Mouse (Mus musculus): ENCODE results near the gene Nod1. TPM values are rescaled to one million over a fixed set of nuclear protein-coding genes. Genes with fewer than 3 reads are reported as not detected.

The Nod1 gene
- polyA plus RNA-seq, 1 experiment: 10.2 TPM

- peak; percentile 50 for DNase-seq (ENCODE audit: low read depth, low spot score)
- WGBS: 40% methylated on average over 10 of the region's 10 CpGs
These were observed 66.1 kb downstream of the Nod1 start for GRCm38 (mm10) chr6:54906053-54907040.

GRCm38 (mm10) chr6:54902547-54902946 lies 69.9 kb downstream of the Nod1 start:
- DNase-seq (ENCODE audit: low read depth, low spot score): no peak
- 54% methylated on average over 2 of the region's 2 CpGs for WGBS

DNA sequence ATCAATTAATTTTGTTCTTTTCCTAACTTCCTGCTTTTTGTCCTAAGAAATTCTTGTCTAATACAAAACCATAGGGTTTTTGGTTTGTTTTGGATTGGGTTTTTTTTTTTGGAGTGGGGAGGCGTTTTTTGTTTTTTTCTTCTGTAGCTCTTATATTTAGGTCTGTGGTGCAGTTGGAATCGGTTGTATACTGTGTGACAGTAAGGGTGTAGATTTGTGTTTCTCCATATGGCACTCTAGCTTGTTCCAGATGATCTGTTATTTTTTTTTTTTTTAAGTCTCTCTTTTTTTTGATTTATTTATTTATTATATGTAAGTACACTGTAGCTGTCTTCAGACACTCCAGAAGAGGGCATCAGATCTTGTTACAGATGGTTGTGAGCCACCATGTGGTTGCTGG lies 72.2 kb downstream of the Nod1 start:
- 88% methylated on average over 2 of the region's 2 CpGs for WGBS
- DNase-seq (ENCODE audit: low read depth, low spot score): no peak

GRCm38 (mm10) chr6:54891384-54891783 lies 81.0 kb downstream of the Nod1 start:
- 74% methylated on average over 3 of the region's 3 CpGs for WGBS
- DNase-seq (ENCODE audit: low read depth, low spot score): no peak

- 93% methylated on average over 9 of the region's 9 CpGs for WGBS
These were observed 82.2 kb downstream of the Nod1 start for GRCm38 (mm10) chr6:54890221-54890620.

DNA sequence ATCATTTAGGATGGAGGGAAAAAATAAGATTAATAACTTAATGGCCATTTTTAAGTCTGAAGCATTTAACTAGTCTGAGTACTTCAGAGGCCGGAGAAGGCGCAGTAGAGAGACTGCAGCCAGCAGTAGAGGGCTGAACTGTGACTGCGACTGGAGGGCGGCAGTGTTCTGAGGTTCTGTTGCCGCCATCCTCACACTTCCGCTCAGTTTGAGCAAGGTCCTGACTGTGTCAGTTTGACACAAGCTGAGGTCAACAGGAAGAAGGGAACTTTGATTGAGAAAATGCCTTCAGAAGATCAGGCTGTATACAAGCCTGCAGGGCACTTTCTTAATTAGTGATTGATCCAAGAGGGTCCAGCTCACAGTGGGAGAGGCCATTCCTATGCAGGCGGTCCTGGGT lies 86.2 kb downstream of the Nod1 start:
- WGBS: 93% methylated on average over 7 of the region's 7 CpGs
- DNase-seq (ENCODE audit: low read depth, low spot score): no peak

More at GRCm38 (mm10) chr6:54890221-54890620, 82.2 kb downstream of the Nod1 start:
- DNase-seq (ENCODE audit: low read depth, low spot score): no peak

GRCm38 (mm10) chr6:54883424-54883823 lies 89.0 kb downstream of the Nod1 start:
- 28% methylated on average over 2 of the region's 2 CpGs for WGBS
- no peak for DNase-seq (ENCODE audit: low read depth, low spot score)

- WGBS: 90% methylated on average over 4 of the region's 4 CpGs
- DNase-seq (ENCODE audit: low read depth, low spot score): no peak
These were observed 92.3 kb downstream of the Nod1 start for GRCm38 (mm10) chr6:54880086-54880485.

DNA sequence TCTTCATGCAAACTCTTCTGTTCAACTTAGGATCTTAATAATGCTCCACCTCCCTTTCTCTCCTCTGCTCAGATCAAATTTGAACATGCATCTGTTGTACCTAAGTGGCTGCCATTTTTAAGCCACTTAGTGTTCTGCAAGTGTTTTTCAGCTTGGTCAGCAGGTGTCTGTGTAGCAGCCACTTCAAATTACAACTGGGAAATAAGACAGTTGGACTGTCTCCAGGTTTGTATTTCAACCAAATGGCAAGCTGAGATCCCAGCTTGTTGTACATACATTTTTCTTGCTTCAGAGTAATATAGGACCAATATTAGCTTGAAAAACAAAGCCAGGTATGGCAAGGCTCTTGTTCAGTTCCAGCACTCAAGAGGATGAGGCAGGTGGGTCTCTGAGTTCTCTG lies 93.9 kb downstream of the Nod1 start:
- DNase-seq (ENCODE audit: low read depth, low spot score): no peak

- no peak for DNase-seq (ENCODE audit: low read depth, low spot score)
- 75% methylated on average over 3 of the region's 3 CpGs for WGBS
These were observed 94.8 kb downstream of the Nod1 start for GRCm38 (mm10) chr6:54877651-54878050.

DNA sequence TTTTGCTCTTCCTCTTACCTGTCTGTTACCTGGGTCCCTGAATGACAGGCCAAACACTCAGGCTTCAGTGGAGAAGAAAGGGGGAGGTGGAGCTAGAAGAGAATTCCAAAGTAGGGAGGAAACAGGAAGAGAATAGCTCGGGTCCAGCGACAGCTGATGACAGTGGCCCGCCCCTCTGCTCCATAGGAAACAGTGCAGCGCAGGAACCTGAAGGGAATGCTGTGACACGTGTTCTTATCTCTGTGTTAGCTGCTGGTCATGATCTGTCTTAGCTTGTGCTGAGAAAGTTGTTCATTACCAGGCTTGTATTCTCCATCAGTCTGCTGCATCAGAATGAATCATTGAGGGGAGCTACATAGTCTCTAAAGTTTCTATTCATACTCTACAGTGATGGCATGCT lies 95.6 kb downstream of the Nod1 start:
- 37% methylated on average over 5 of the region's 5 CpGs for WGBS
- no peak for DNase-seq (ENCODE audit: low read depth, low spot score)

Other genes starting within 250 kb of the Nod1 start
- 7.1 and 8.3 TPM in 2 replicates for gene Znrf2, start 155.7 kb downstream of the Nod1 start, polyA plus RNA-seq (2012; rRNA removed)
- 1.7 and 2.9 TPM in 2 replicates for gene Ggct, start 20.3 kb upstream of the Nod1 start, polyA plus RNA-seq (2012; rRNA removed)
- gene Gars, start 65.4 kb upstream of the Nod1 start, polyA plus RNA-seq (2012; rRNA removed): 44.2 and 44.7 TPM in 2 replicates
- gene Crhr2, start 160.4 kb upstream of the Nod1 start, polyA plus RNA-seq (2012; rRNA removed): 0.48 and 0.81 TPM in 2 replicates
- gene Inmt, start 202.4 kb upstream of the Nod1 start, polyA plus RNA-seq (2012; rRNA removed): 0.14 and 0.34 TPM in 2 replicates
- 1.7 and 2.7 TPM in 2 replicates for gene Mindy4, start 230.8 kb upstream of the Nod1 start, polyA plus RNA-seq (2012; rRNA removed)

Data from large intestine, adult 2 months (tissue).